Mouse (Mus musculus) fat pad, adult 2 months (tissue): ENCODE measurements around the gene Adam23.
"Not testable (repeated sequence)": the region's sequence is repeated elsewhere in the genome, so short reads cannot be mapped to it uniquely, and the experiment has no call there.

Source experiments
- DNase-seq: peaks from one replicate; pipeline ENCODE4 v3.0.0-alpha.2; 2011; ENCODE audit warnings: low read depth, low spot score; ENCODE audit errors: extremely low read depth

Gene Adam23

GRCm38 (mm10) chr1:63573864-63574611, 128.3 kb downstream of the Adam23 start:
- no peak for DNase-seq

DNA sequence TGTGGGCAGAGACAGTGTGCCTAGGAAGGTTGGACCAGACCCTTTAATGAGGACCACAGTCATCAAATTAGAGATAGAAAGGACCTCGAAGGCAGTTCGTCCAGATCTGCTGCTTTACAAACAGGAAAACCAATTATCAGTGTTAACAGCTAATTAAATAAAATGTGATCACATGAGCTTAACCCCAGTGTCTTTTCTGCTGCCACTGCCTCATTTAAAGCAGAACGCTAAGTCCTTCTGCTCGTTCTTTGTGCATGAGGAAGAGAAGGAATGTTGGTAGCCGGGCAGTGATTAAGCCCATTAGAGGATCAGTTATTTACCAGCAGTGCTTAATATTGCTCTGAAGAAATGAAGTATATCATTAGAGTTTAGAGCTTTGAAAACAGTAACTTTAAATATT, 131.1 kb downstream of the Adam23 start:
- DNase-seq = no peak

DNA sequence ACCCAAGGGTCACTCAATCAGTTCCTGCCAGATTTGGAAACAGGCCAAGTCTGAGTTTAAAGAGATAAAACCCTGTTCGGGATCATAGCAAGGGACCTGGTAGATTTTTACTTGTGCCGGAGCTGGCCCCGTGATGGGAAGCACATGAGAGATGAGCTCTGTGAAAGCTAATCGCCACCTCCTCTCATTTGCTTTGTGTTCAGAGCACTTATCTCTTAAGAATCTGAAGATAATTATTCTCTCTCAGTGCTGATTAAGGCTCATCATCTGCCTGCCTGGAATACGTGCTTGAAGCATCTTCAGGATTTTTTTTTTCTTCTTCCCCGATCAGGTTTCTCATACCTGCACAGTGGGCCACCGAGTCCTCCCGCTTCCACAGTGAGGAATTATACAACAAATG, 133.5 kb downstream of the Adam23 start:
- no peak for DNase-seq

DNA sequence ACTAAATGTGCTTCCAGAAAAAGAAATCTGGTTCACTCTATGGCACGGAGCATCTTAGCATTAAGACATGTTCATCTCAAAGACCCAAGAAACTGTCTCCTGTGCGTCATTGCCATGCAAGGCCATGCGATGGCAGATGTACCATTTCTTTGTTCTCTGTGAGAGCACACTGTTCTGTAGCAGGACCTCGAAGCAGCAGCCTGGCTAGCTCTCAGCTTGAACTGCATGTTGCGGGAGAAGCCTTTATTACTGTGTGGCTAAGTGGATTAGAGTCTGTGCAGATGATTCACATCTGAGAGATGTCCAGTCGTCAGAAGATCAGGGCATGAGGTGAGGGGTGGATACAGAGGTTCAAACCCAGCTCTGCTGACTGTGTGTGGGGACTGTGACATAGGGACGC, 141.2 kb downstream of the Adam23 start:
- no peak for DNase-seq

GRCm38 (mm10) chr1:63603870-63604500, 158.3 kb downstream of the Adam23 start:
- DNase-seq = no peak

GRCm38 (mm10) chr1:63609613-63610012, 163.9 kb downstream of the Adam23 start:
- DNase-seq = no peak

- no peak for DNase-seq
These were observed 168.9 kb downstream of the Adam23 start for GRCm38 (mm10) chr1:63614594-63614993.

DNA sequence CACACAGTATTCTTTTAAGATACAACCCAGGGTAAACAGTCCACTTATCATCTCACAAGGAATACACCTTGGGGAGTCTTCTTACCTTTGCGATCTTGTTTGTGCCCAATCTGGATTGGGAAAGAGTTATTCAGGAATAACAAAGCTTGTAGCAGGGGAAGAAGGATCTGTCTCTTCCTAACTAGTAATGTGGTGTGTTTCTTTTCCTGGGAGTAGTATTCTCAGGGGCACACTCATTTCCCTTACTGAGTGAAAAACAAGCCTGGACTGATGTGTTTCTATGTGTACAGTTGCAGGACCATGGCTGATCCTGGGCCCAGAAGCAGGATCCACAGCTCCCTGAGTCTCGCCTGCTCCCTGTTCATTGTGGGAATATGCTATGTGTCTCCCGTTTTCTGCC, 170.0 kb downstream of the Adam23 start, which contains the start of gene Gm39653:
Gene Gm39653 (plus strand): TSS at position 301 of the 400 bp plus-strand sequence.
- DNase-seq = no peak

DNA sequence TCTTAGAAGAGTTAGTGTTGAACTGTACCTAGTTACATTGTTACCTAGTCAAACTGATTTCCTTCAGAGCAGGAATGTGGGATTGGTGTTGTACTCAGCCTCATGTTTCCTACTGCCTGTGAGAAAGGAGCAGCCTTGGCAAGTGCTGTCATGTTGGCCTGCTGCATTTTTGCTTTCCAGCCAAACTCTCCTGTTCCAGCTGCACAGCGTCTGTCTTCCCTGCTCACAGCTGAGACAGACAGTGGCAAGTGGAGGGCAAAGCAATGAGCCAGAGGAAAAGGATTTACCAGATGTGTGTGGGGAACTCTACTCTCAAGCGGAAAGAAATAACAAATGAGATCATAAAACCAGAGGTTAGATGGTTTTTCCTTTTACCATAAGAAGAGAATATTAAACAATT, 182.5 kb downstream of the Adam23 start:
- no peak for DNase-seq

DNA sequence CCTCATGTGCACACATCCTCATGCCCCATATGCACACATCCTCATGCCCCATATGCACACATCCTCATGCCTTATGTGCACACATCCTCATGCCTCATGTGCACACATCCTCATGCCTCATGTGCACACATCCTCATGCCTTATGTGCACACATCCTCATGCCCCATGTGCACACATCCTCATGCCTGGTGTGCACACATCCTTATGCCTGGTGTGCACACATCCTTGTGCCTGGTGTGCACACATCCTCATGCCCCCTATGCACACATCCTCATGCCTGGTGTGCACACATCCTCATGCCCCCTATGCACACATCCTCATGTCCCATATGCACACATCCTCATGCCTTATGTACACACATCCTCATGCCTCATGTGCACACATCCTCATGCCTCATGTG, 184.7 kb downstream of the Adam23 start:
- not testable (repeated sequence) for DNase-seq

DNA sequence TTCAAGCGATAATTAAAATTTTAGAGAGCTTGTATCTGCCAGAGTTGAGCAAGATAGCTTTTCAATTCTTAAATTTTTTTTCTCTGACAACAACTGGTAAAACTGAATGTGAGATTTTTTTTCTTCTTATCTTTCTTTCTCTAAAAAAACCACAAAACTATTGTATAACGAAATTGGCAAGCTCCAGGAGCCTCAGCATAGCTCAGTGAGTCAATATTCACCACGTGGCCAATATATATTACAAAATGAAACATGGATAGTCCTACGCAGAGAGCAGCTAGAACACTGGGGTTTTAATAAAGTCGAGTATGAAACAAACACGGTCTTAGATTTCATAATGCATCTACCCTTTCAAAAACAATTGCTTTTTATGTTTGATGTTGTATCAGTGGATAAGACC, 194.2 kb downstream of the Adam23 start:
- no peak for DNase-seq
